Mouse (Mus musculus): ENCODE results near the gene Anapc11. TPM values are rescaled to one million over a fixed set of nuclear protein-coding genes. Genes with fewer than 3 reads are reported as not detected.

Anapc11 gene
- polyA plus RNA-seq, 1 experiment from 2014 or later = 171 TPM

DNA sequence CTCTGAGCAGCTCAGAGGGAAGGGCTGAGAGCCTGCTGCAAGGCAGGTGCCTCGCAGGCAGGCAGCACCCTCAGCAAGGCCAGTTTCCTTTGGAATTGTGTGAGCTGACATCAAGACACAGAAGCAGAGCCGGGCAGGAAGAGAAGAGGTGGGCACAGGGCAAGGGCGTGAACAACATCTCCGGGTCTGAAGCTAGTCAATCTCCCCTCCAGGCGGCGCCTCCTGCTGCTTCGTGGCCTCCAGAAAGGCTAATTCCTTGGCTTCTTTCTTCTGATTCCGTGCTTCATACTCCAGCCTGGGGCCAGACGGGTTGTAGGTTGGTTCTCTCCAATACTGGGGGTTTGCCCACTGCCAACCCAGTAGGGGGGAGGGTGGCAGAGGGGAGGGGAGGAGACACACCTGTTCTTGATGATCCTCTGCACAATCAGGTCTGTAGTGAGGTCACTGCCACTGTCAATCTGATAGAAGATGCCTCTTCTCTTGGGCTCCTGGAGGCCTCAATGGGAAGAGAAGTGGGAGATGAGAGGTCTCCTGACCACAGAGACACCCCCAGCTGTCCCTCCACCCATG, 12.3 kb downstream of the Anapc11 start:
- Histone ChIP-seq H3K36me3 (ENCODE audit: control insufficient read depth, insufficient read depth, low read length) (peaks cover 29% of the 10 kb centered on the region), H3K4me3 (ENCODE audit: low read length) (no peak overlapping the region), H3K9me3 (ENCODE audit: control insufficient read depth, low read length) (no peaks in the 10 kb centered on the region), H3K9ac (ENCODE audit: low read depth, low read length) (no peak overlapping the region), H3K27me3 (replicated peaks; ENCODE audit: control insufficient read depth, insufficient read depth, low read length) (no peaks in the 10 kb centered on the region), H3K4me2 (ENCODE audit: low read depth, low read length) (no peak overlapping the region), H3K27ac (ENCODE audit: low read length) (no peak overlapping the region), H3K4me1 (ENCODE audit: control insufficient read depth, insufficient read depth, low read length) (peaks cover 24% of the 10 kb centered on the region)
- 88% methylated on average over 9 of the region's 9 CpGs for WGBS
- ATAC-seq = no peak

GRCm38 (mm10) chr11:120612763-120613162, 14.5 kb downstream of the Anapc11 start:
- Histone ChIP-seq H3K9ac (ENCODE audit: low read depth, low read length) (no peak overlapping the region), H3K4me2 (ENCODE audit: low read depth, low read length) (no peak overlapping the region), H3K36me3 (ENCODE audit: control insufficient read depth, insufficient read depth, low read length) (peaks cover 29% of the 10 kb centered on the region), H3K27me3 (replicated peaks; ENCODE audit: control insufficient read depth, insufficient read depth, low read length) (no peaks in the 10 kb centered on the region), H3K4me3 (ENCODE audit: low read length) (no peak overlapping the region), H3K27ac (ENCODE audit: low read length) (no peak overlapping the region), H3K4me1 (ENCODE audit: control insufficient read depth, insufficient read depth, low read length) (peaks cover 39% of the 10 kb centered on the region), H3K9me3 (ENCODE audit: control insufficient read depth, low read length) (no peaks in the 10 kb centered on the region)
- no peak for ATAC-seq
- WGBS = 38% methylated on average over 6 of the region's 6 CpGs

DNA sequence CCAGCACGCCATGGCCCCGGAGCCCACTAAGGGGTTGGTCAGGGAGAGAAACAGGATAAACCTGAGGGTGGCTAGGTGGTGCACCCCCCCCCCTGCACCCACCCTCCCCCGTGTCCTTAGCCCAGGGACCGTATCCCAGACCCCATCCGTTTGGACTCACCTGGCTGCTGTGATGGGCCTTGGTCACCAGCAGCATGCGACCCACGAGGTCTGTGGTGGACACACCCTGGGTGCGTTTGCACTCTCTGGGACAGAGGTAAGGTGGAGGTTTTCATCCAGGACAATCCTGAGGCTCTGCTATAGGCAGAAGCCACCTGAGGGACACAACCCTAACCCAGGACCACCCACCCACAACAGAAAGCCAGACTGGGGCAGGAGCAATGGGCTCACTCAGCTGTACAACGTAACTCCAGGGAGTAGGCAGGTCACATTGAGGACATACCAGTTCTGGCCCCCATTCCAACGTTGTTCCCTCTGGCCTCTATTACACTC, 15.3 kb downstream of the Anapc11 start:
- peaks cover 29% of the 10 kb centered on the region for H3K36me3 ChIP-seq (ENCODE audit: control insufficient read depth, insufficient read depth, low read length)
- no peak overlapping the region for H3K9ac ChIP-seq (ENCODE audit: low read depth, low read length)
- WGBS = 89% methylated on average over 10 of the region's 10 CpGs
- no peak for ATAC-seq
- peaks cover 32% of the 10 kb centered on the region for H3K4me1 ChIP-seq (ENCODE audit: control insufficient read depth, insufficient read depth, low read length)
- no peak overlapping the region for H3K4me3 ChIP-seq (ENCODE audit: low read length)
- H3K9me3 ChIP-seq (ENCODE audit: control insufficient read depth, low read length) = no peaks in the 10 kb centered on the region
- H3K27ac ChIP-seq (ENCODE audit: low read length) = no peak overlapping the region
- no peak overlapping the region for H3K4me2 ChIP-seq (ENCODE audit: low read depth, low read length)
- no peaks in the 10 kb centered on the region for H3K27me3 ChIP-seq (replicated peaks; ENCODE audit: control insufficient read depth, insufficient read depth, low read length)

GRCm38 (mm10) chr11:120613976-120614375, 15.8 kb downstream of the Anapc11 start:
- H3K27me3 ChIP-seq (replicated peaks; ENCODE audit: control insufficient read depth, insufficient read depth, low read length) = no peaks in the 10 kb centered on the region

DNA sequence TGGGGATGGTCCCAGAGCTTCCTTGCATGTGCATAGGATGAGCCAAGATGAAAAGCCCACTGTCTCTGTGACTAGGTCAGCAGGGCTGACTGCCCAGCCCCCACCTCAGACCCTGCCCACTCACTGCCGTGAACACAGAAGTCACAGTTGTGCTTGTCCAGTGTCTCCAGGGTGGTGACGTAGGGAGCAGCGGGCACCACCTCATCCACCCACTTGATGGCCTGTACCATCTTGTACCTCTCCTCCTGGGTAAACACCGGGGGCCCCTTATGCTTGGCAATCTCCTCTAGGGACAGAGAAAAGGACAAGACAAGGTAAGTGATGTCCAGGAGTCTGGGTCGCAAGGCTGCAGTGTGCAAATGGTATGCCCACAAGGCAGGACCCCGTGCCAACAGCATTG, 16.9 kb downstream of the Anapc11 start:
- ATAC-seq = no peak
- H3K27me3 ChIP-seq (replicated peaks; ENCODE audit: control insufficient read depth, insufficient read depth, low read length) = no peaks in the 10 kb centered on the region
- H3K4me1 ChIP-seq (ENCODE audit: control insufficient read depth, insufficient read depth, low read length) = peaks cover 19% of the 10 kb centered on the region
- H3K4me3 ChIP-seq (ENCODE audit: low read length) = no peak overlapping the region
- 0 out of 2 replicates have a peak overlapping the region, but pooled peaks have one; percentile 90 for H3K9ac ChIP-seq (ENCODE audit: low read depth, low read length)
- peaks cover 35% of the 10 kb centered on the region for H3K36me3 ChIP-seq (ENCODE audit: control insufficient read depth, insufficient read depth, low read length)
- H3K27ac ChIP-seq (ENCODE audit: low read length) = no peak overlapping the region
- 91% methylated on average over 6 of the region's 6 CpGs for WGBS
- H3K4me2 ChIP-seq (ENCODE audit: low read depth, low read length) = peak overlapping the region; percentile 68; the same call in 1 of the 2 replicates
- no peaks in the 10 kb centered on the region for H3K9me3 ChIP-seq (ENCODE audit: control insufficient read depth, low read length)

More at GRCm38 (mm10) chr11:120613976-120614375, 15.8 kb downstream of the Anapc11 start:
- H3K9ac ChIP-seq (ENCODE audit: low read depth, low read length) = no peak overlapping the region
- H3K4me2 ChIP-seq (ENCODE audit: low read depth, low read length) = no peak overlapping the region
- no peaks in the 10 kb centered on the region for H3K9me3 ChIP-seq (ENCODE audit: control insufficient read depth, low read length)
- H3K36me3 ChIP-seq (ENCODE audit: control insufficient read depth, insufficient read depth, low read length) = peaks cover 29% of the 10 kb centered on the region
- H3K4me1 ChIP-seq (ENCODE audit: control insufficient read depth, insufficient read depth, low read length) = peaks cover 28% of the 10 kb centered on the region
- WGBS = 84% methylated on average over 8 of the region's 8 CpGs
- no peak overlapping the region for H3K4me3 ChIP-seq (ENCODE audit: low read length)
- H3K27ac ChIP-seq (ENCODE audit: low read length) = no peak overlapping the region
- ATAC-seq = no peak

DNA sequence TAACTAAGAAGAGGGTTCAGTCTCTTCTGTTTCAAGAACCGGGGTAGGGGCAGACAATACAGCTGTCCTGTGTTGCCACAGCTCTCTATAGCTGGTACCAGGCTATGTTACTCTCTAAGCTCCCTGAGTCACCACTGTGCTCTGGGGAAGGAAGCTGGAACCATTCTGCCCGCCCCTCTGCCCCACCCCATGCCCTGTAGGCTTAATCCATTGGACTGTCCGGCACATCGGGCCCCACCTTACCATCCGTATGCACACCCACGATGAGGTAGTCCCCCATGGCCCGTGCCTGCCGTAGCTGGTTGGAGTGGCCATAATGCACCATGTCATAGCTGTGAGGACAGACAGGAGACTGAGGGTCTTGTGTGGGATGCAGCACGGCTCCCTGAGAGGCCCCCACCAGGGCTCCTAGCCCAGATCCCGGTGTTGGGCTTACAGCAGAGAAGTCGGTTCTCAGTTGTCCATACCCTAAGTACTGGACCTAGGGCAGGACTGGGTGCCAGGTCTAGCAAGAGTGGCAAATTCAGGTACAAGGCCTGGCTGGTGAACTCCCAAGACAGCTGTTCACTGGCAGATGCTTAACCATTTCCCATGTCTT, 17.5 kb downstream of the Anapc11 start:
- no peak for ATAC-seq
- Histone ChIP-seq H3K9ac (ENCODE audit: low read depth, low read length) (peak overlapping the region; percentile 90), H3K9me3 (ENCODE audit: control insufficient read depth, low read length) (no peaks in the 10 kb centered on the region), H3K27ac (ENCODE audit: low read length) (peak overlapping the region; percentile 45), H3K27me3 (replicated peaks; ENCODE audit: control insufficient read depth, insufficient read depth, low read length) (no peaks in the 10 kb centered on the region), H3K4me2 (ENCODE audit: low read depth, low read length) (peak overlapping the region; percentile 68), H3K4me1 (ENCODE audit: control insufficient read depth, insufficient read depth, low read length) (peaks cover 19% of the 10 kb centered on the region), H3K36me3 (ENCODE audit: control insufficient read depth, insufficient read depth, low read length) (peaks cover 37% of the 10 kb centered on the region), H3K4me3 (ENCODE audit: low read length) (peak overlapping the region; percentile 88)
- WGBS = 84% methylated on average over 11 of the region's 11 CpGs

DNA sequence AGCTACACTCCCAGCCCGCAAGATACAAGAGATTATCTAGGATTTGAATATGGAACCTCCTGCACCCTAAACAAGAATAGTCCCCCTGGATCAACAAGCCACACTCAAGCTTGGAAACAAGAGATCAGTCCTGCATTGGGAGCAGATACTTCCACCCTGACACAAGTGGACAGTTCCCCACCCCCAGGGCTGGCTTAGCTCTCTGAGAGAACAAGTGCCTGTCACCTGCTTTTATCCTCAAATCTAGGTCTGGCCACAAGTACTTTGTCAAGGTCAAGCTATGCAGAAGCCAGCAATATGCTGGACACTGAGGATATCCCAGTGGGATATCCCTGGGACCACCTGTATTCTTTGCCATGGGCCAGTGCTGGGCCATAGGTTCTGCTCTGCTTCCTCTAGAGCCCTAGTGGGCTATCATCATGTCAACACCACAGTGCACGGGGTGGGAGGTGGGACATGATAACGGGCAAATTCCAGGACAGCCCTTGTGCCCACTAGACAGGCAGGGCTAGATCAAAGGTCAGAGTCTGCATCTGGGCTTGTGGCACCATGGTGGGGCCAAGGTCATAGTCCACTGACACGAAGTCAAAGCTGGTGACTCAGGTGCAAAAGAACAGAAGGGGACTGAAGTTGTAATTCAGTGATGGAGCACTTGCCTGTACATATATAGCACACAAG, 18.5 kb downstream of the Anapc11 start:
- Histone ChIP-seq H3K4me1 (ENCODE audit: control insufficient read depth, insufficient read depth, low read length) (peaks cover 19% of the 10 kb centered on the region), H3K4me3 (ENCODE audit: low read length) (peak overlapping the region; percentile 88), H3K9me3 (ENCODE audit: control insufficient read depth, low read length) (no peaks in the 10 kb centered on the region), H3K27me3 (replicated peaks; ENCODE audit: control insufficient read depth, insufficient read depth, low read length) (no peaks in the 10 kb centered on the region), H3K4me2 (ENCODE audit: low read depth, low read length) (peak overlapping the region; percentile 68), H3K27ac (ENCODE audit: low read length) (peak overlapping the region; percentile 84), H3K36me3 (ENCODE audit: control insufficient read depth, insufficient read depth, low read length) (peaks cover 35% of the 10 kb centered on the region), H3K9ac (ENCODE audit: low read depth, low read length) (peak overlapping the region; percentile 90)
- peak; percentile 47 for ATAC-seq
- 40% methylated on average over 4 of the region's 4 CpGs for WGBS

- peak; percentile 93 for ATAC-seq
- peak within 1 kb of the TSS; percentile 90 for H3K9ac ChIP-seq (ENCODE audit: low read depth, low read length)
- under 1% methylated on average over 56 of the region's 56 CpGs for WGBS
- H3K4me2 ChIP-seq (ENCODE audit: low read depth, low read length) = peak within 1 kb of the TSS; percentile 68
- H3K4me3 ChIP-seq (ENCODE audit: low read length) = peak within 1 kb of the TSS; percentile 88
- peak within 1 kb of the TSS; percentile 84 for H3K27ac ChIP-seq (ENCODE audit: low read length)
- H3K27me3 ChIP-seq (replicated peaks; ENCODE audit: control insufficient read depth, insufficient read depth, low read length) = no peaks in the 10 kb centered on the region
- peaks cover 19% of the 10 kb centered on the region for H3K4me1 ChIP-seq (ENCODE audit: control insufficient read depth, insufficient read depth, low read length)
- H3K9me3 ChIP-seq (ENCODE audit: control insufficient read depth, low read length) = no peaks in the 10 kb centered on the region
- peaks cover 31% of the 10 kb centered on the region for H3K36me3 ChIP-seq (ENCODE audit: control insufficient read depth, insufficient read depth, low read length)
Observed at GRCm38 (mm10) chr11:120617519-120618112, 19.4 kb downstream of the Anapc11 start, which contains the start of gene Pcyt2. Gene Pcyt2, minus strand, starts transcription at chr11:120617936.
